Mouse (Mus musculus) ovary, postnatal 10 days (tissue): ENCODE results near the gene Iqgap2.

ENCODE experiments used
- DNase-seq: peaks from one replicate; pipeline ENCODE4 v3.0.0; 2022; ENCODE audit warnings: low spot score

Iqgap2 gene

DNA sequence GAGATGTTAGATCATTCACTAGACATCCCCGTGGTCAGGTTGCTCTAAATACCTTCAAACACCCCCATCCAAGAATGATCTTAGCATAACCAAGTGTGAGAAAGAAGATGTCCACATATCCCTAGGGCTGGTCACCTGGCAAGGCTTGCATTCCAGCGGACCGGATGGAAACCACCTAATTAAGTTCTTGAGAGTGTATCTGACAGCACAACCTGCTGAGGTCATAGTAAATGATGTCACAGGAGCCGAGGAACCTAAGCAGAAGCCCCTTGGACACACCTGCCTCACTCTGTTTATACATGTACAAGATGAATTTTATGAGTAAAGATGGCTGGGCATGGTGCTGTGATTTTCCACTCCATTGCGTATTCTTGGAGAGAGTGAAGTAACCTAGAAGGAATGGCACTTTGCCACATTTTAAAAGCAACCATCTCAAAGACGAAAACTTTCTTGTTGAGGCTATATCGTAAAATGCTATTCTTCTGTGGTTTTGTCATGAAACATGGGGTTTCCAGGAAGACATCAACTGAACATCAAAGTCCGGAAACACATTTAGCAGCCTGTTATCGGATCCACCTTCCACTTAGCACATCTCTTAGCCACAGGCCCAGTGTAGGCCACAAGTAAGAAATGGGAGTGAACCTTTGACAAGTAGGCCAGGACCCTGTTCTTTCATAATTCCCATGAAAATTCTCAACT, 179.0 kb downstream of the Iqgap2 start:
- DNase-seq: no peak

GRCm38 (mm10) chr13:95712054-95712453, 179.7 kb downstream of the Iqgap2 start:
- no peak for DNase-seq

DNA sequence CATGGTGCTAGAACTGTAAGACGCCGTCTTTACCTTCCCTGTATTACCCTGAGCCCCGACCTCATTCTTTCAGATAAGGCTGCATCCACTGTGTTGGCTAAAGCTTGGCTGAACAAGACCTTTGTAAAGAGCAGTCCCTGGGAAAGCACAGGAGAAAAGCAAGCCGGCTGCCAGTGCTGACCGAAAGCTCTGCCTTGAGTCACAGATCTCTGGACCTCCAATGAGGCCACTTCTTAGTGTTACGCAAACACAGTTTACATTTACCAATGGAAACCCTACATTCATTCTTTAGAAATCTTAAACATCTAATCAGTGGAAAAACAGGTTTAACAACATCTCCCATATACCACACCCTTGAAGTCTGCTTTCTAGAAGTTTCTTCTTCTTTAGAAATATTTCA, 186.1 kb downstream of the Iqgap2 start:
- DNase-seq: no peak

DNA sequence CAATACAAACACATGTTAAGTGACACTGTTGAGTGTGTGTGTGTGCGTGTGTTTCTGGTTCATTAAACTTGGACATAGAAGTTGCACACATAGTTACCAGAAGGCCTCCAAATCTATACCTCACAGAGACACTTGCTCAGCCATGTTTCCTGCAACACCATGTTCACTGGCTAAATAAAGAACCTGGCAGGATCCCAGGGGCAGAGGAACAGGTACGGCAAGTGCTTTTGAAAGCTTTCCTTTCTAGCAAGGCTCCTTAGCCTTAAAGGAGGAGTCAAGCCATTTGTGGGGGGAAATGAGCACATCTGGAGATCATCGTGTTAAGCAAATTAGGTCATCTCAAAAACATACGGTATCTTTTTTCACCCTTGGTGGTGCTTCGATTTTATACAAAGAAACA, 188.3 kb downstream of the Iqgap2 start:
- no peak for DNase-seq

- DNase-seq: no peak
These were observed 193.8 kb downstream of the Iqgap2 start for GRCm38 (mm10) chr13:95697874-95698273.

- DNase-seq: no peak
These were observed 195.0 kb downstream of the Iqgap2 start, which contains the start of gene F2rl2 for GRCm38 (mm10) chr13:95696654-95697163. TSS of gene F2rl2 (plus strand) at chr13:95696853.

DNA sequence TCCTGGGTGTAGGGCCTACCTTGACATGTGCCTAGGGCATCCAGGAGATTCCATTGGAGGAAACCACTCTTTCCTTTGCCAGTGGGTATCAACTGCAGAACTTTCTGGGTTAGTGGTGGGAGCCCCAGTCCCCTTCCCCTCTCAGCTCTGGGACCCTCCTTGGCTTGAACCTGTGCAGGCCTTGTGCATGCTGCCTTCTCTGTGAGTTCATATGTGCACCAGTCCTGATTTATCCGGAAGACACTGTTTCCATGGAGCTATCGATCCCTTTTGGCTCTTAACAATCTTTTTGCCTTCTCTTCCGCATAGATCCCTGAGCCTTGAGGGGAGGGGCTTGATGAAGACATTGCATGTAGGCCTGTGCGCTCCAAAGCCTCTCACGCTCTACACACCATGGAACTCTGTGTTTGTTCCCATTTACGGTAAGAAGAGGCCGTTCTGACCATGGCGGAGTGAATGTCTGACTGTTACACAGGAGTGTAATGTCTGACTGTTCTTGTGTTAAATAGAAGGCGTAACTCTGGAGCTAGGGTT, 195.5 kb downstream of the Iqgap2 start:
- no peak for DNase-seq

- DNase-seq: no peak
These were observed 199.5 kb downstream of the Iqgap2 start for GRCm38 (mm10) chr13:95692201-95692600.

DNA sequence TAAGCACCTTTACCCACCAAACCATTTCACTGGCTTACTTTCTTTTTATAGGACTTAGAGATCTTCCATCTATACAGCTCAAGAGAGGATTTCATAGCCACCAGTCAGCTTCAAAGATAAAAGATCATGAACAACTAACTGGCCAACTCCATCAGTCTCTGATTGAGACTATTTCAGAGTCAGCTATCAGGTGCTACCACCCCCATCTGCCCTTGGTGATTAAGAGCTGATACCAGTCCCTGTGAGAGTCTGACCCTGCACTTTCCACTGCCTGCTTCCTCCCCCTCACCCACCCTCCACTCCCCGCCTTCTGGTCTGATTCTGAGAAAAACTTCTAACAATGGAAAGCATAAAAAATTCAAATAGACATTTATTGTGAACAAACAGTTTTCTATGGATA, 203.1 kb downstream of the Iqgap2 start:
- no peak for DNase-seq

DNA sequence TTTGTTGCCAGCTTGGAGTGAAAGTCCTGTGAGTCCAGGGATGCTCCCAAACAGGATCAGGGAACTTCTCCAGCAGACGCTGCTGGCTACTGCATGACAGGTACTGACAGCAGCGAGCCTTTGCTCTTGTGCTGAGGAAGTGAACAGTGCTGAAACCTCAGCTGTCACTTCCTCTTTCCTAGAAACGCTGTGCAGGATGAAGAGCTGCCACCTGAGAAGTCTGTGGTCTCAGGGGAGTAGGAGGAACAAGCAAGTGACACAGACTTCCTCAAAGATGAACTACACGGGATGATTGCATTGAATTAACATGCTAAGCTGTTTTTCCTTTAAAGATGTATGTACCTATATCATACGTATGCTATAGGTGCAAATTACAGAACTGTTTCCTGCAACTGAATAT, 206.0 kb downstream of the Iqgap2 start:
- DNase-seq: no peak

GRCm38 (mm10) chr13:95684656-95685244, 207.0 kb downstream of the Iqgap2 start:
- DNase-seq: no peak

DNA sequence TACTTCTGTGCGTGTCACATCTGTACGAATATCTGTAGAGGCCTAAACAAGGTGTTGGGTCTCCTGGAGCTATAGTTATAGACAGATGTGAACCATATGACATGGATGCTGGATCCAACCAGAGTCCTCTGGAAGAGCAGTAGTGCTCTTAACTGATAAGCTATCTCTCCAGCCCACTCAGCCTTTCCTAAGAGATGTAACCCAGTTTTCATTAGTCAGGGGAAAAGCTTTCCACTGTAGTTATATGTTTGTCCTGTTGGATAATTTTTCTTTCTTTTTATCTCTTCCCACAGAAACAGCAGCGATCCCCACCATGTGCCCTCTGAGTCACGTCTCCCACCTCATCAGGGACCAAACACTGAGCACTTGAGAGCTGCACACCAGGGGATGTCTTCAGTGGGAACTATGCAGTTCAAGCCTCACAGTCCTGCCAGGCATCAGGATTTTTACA, 212.2 kb downstream of the Iqgap2 start:
- no peak for DNase-seq

DNA sequence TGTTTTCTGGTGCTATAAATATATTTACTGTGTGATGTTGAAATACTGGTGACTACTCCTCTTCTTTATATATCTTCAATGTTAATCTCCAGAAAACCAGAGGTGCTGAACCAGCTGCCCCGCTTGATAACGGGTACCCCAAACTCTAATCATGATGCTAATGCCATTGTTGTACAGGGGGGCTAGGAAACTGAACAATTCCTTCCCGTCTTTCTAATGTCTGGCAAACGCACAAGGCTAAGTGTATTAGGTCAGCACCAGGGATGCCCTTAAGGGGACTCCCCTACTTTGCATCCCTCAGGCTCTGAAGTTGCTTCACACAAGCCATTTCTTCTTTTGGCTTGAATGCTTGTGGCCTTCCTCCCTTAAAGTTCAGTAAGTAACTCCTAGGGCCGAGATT, 212.6 kb downstream of the Iqgap2 start:
- no peak for DNase-seq

GRCm38 (mm10) chr13:95672372-95672771, 219.3 kb downstream of the Iqgap2 start:
- DNase-seq: no peak

GRCm38 (mm10) chr13:95671108-95671897, 220.4 kb downstream of the Iqgap2 start:
- DNase-seq: no peak

DNA sequence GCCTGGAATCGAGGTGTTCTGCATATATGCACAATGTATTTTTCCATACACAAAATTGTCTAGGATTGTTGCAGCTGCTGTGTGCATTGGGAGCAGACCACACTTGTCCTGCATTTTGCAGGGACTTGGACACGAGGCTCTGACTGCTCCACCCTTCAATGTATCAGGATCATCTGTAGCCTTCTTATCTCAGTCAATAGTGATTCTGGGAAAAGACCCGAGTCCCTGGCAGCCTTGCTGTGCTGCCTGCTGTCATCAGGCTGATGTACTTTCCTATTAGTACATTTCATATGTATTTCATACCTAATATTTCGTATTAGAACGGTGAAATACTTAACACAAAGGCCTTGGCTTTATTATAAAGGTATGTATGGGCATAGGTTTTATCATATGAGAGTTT, 221.2 kb downstream of the Iqgap2 start:
- no peak for DNase-seq

GRCm38 (mm10) chr13:95667260-95667659, 224.5 kb downstream of the Iqgap2 start:
- DNase-seq: no peak

- DNase-seq: no peak
These were observed 225.9 kb downstream of the Iqgap2 start for GRCm38 (mm10) chr13:95665644-95666356.

- DNase-seq: no peak
These were observed 227.9 kb downstream of the Iqgap2 start for GRCm38 (mm10) chr13:95663834-95664233.

GRCm38 (mm10) chr13:95659432-95659831, 232.3 kb downstream of the Iqgap2 start:
- DNase-seq: no peak

GRCm38 (mm10) chr13:95657171-95657570, 234.6 kb downstream of the Iqgap2 start:
- DNase-seq: no peak

DNA sequence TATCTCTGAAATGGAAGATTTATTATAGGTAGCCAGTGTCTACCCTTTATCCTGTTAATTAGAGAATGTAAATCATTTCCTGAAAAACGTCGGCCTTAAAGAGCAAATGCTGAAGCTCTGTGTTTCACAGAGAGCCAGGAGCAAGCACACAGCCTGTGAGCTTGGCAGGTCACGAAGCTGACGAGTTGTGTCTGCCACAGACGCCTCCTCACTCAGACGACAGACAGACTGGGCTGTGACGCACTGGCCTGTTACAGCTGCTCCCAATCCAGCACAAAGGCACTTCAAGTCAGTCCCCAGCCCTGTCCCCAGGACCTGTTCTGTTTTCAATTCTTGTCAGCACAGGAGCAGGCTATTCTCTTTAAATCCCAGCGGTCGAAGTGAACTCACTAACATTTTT, 236.4 kb downstream of the Iqgap2 start:
- DNase-seq: no peak
